In the genomic region with DNA sequence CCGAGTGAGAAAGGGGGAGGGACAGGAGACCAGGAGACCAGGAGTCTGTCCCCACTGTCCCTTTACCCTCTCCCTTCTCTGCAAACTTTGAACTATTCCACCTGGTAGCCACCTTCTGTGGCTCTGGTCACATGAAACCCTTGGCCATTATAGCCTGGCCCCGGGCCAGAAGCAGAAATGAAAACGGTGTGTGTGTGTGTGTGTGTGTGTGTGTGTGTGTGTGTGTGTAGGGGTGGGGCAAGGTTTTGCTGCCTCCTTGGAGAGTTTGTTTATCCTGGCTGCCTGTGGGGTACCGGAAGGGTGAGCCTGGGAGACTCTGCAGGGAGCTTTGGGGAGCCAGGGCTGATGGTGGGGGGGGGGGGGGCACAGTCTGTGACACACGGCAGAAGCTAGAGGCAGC, we compare ENCODE assay signal across 18 mouse cellular contexts. TPM values are rescaled to one million over a fixed set of nuclear protein-coding genes. Genes with fewer than 3 reads are reported as not detected.
DNase-seq lines count a peak whose midpoint lies in the region; ATAC-seq and TF ChIP-seq lines count a peak whose summit lies in the region.
"Had no signal": no experiment of that assay in that cellular context is flagged by ENCODE, and none has a peak within 500 bp of the region (broad histone marks: within the 10 kb centered on the region; RNA-seq: fewer than 3 reads in every experiment).

No protein-coding gene starts in this region.

- no peaks in the 10 kb centered on the region for H3K27me3 ChIP-seq in intestine, embryonic 16.5 days (replicated peaks; ENCODE audit: control insufficient read depth, insufficient read depth, low read length)
- H3K27me3 ChIP-seq: liver, embryonic 13.5 days had no signal

- no peaks in the 10 kb centered on the region for H3K36me3 ChIP-seq in intestine, embryonic 16.5 days (ENCODE audit: control insufficient read depth, insufficient read depth, low read length)
- H3K36me3 ChIP-seq: forebrain, embryonic 10.5 days; liver, embryonic 13.5 days; neural tube, embryonic 13.5 days had no signal

- peak; percentile 31 to 55 for DNase-seq in lung, adult 18-20 months
- DNase-seq in lung, adult 2 months: no peak
- peak; percentile 62 for DNase-seq in kidney, postnatal 10 days
- DNase-seq in yolk sac, embryonic 10.5 days (ENCODE audit: low spot score): peak; percentile 39
- DNase-seq in neural tube, embryonic 10.5 days (ENCODE audit: extremely low spot score, low spot score): no peak
- DNase-seq in ovary, adult 18-20 months (ENCODE audit: low spot score): no peak
- DNase-seq: adrenal gland, postnatal 10 days; cerebellum, adult 9-11 months; liver, embryonic 13.5 days; thymus, adult 18-20 months had no signal

- TF ChIP-seq POLR2A in lung, adult 2 months (IDR thresholded peaks at IDR 0.05; ENCODE audit: borderline replicate concordance, extremely low read depth, low read depth, low read length): no peak

- WGBS in lung, adult 2 months: 19% methylated on average over 5 of the region's 5 CpGs
- 20% methylated on average over 4 of the region's 5 CpGs for WGBS in intestine, embryonic 16.5 days

- no peak overlapping the region for H3K4me3 ChIP-seq in lung, adult 2 months (replicated peaks; ENCODE audit: extremely low read depth, low read depth, low read length)
- no peak overlapping the region for H3K4me3 ChIP-seq in intestine, embryonic 16.5 days (ENCODE audit: low read length)
- H3K4me3 ChIP-seq: forebrain, embryonic 10.5 days; heart, adult 2 months; liver, embryonic 13.5 days; neural tube, embryonic 13.5 days had no signal

- no peaks in the 10 kb centered on the region for H3K9me3 ChIP-seq in intestine, embryonic 16.5 days (ENCODE audit: control insufficient read depth, low read length)
- H3K9me3 ChIP-seq: forebrain, embryonic 10.5 days; liver, embryonic 13.5 days; neural tube, embryonic 13.5 days had no signal

- no peak overlapping the region for H3K9ac ChIP-seq in intestine, embryonic 16.5 days (ENCODE audit: low read depth, low read length)
- H3K9ac ChIP-seq: liver, embryonic 13.5 days; neural tube, embryonic 13.5 days had no signal

- no peak for ATAC-seq in intestine, embryonic 16.5 days
- ATAC-seq: hindbrain, embryonic 16.5 days; midbrain, embryonic 16.5 days had no signal

- peak overlapping the region; percentile 54; the same call in 1 of the 2 replicates for H3K27ac ChIP-seq in intestine, embryonic 16.5 days (ENCODE audit: low read length)
- H3K27ac ChIP-seq: forebrain, embryonic 10.5 days; heart, adult 2 months; liver, embryonic 13.5 days; neural tube, embryonic 13.5 days had no signal

- no peak for TF ChIP-seq CTCF in lung, adult 2 months (IDR thresholded peaks at IDR 0.05; ENCODE audit: insufficient read depth, low read length)

- H3K4me1 ChIP-seq in lung, adult 2 months (ENCODE audit: control insufficient read depth, insufficient read depth, low read length): peaks cover 10% of the 10 kb centered on the region
- peaks cover 44% of the 10 kb centered on the region for H3K4me1 ChIP-seq in intestine, embryonic 16.5 days (ENCODE audit: control insufficient read depth, insufficient read depth, low read length)

- no peak overlapping the region; the same call in 1 of the 2 replicates for H3K4me2 ChIP-seq in intestine, embryonic 16.5 days (ENCODE audit: low read depth, low read length)
- H3K4me2 ChIP-seq: liver, embryonic 13.5 days; neural tube, embryonic 13.5 days had no signal

RNA-seq across cellular contexts. Expression of a gene that starts 4.3 kb away (rescaled TPM):
- polyA plus RNA-seq in lung, adult 2 months (2012; rRNA removed): 20.4 and 21.5 TPM in 2 replicates
- 35.9 and 39.9 TPM in 2 replicates for polyA plus RNA-seq in intestine, embryonic 16.5 days (2015; fragmentation: Nextera tagmentation; extraction: Ambion mirVana)

RNA-seq across cellular contexts. Expression of a gene that starts 35.0 kb away (rescaled TPM):
- 51.9 and 62.7 TPM in 2 replicates for polyA plus RNA-seq in lung, adult 2 months (2012; rRNA removed)
- polyA plus RNA-seq in intestine, embryonic 16.5 days (2015; fragmentation: Nextera tagmentation; extraction: Ambion mirVana): 288 and 325 TPM in 2 replicates

RNA-seq across cellular contexts. Expression of a gene that starts 47.6 kb away (rescaled TPM):
- polyA plus RNA-seq in lung, adult 2 months (2012; rRNA removed): 57.4 and 82.5 TPM in 2 replicates
- polyA plus RNA-seq in intestine, embryonic 16.5 days (2015; fragmentation: Nextera tagmentation; extraction: Ambion mirVana): 252 and 268 TPM in 2 replicates

RNA-seq across cellular contexts. Expression of a gene that starts 56.8 kb away (rescaled TPM):
- not detected in 2 replicates for polyA plus RNA-seq in lung, adult 2 months (2012; rRNA removed)
- polyA plus RNA-seq in intestine, embryonic 16.5 days (2015; fragmentation: Nextera tagmentation; extraction: Ambion mirVana): not detected in 2 replicates
- polyA plus RNA-seq: embryonic facial prominence, embryonic 11.5 days; forebrain, embryonic 10.5 days; frontal cortex, adult 2 months; heart, adult 2 months; hindbrain, embryonic 16.5 days; liver, embryonic 13.5 days; midbrain, embryonic 16.5 days; neural tube, embryonic 13.5 days had no signal

Comparison
In these comparisons a context has a peak if more than half of its experiments do, and no peak if none do; other contexts are left out.
1. DNase-seq: peak in lung, adult 18-20 months (2 of 2), kidney, postnatal 10 days (single experiment) and yolk sac, embryonic 10.5 days (single experiment); none in lung, adult 2 months (single experiment), neural tube, embryonic 10.5 days (single experiment) and ovary, adult 18-20 months (single experiment).